Mouse (Mus musculus) cerebellum, adult (tissue): ENCODE data around the gene Leap2.
A peak's percentile ranks its signal among the peaks of the same experiment; 100 is the strongest.

Source experiments
- ATAC-seq: cut with Nextera tagmentation; 2 replicates; pipeline ENCODE4 v1.9.2; 2017; ENCODE audit warnings: mild to moderate bottlenecking, moderate library complexity, mixed read lengths; ENCODE audit not compliant: insufficient number of reproducible peaks, low FRiP score, low TSS enrichment

The Leap2 gene

GRCm38 (mm10) chr11:53423036-53423435 is at the start of gene Leap2:
Gene Leap2, minus strand, starts transcription at chr11:53423170.
- no peak for ATAC-seq

- ATAC-seq = no peak
These were observed 49.7 kb upstream of the Leap2 start for GRCm38 (mm10) chr11:53472709-53473108.

- ATAC-seq = peak; percentile 82
These were observed 47.2 kb upstream of the Leap2 start, which contains the start of gene Gm9837 for GRCm38 (mm10) chr11:53469968-53470695. Gene Gm9837, minus strand, starts transcription at chr11:53470479.

GRCm38 (mm10) chr11:53469294-53469967 is 46.5 kb upstream of the Leap2 start:
- no peak for ATAC-seq

GRCm38 (mm10) chr11:53466231-53466971 is 43.4 kb upstream of the Leap2 start:
- peak; percentile 61 for ATAC-seq

GRCm38 (mm10) chr11:53463551-53464424 is 40.8 kb upstream of the Leap2 start:
- no peak for ATAC-seq

GRCm38 (mm10) chr11:53461727-53462126 is 38.8 kb upstream of the Leap2 start:
- no peak for ATAC-seq

GRCm38 (mm10) chr11:53460192-53460591 is 37.2 kb upstream of the Leap2 start:
- no peak for ATAC-seq

GRCm38 (mm10) chr11:53458996-53459395 is 36.0 kb upstream of the Leap2 start:
- no peak for ATAC-seq

GRCm38 (mm10) chr11:53457372-53457954 is 34.5 kb upstream of the Leap2 start:
- ATAC-seq = no peak

- ATAC-seq = no peak
These were observed 33.8 kb upstream of the Leap2 start, which contains the start of the genes Gm10447 and Shroom1 for GRCm38 (mm10) chr11:53456474-53457371. Gene Gm10447, minus strand, starts transcription at chr11:53457110. Gene Shroom1, plus strand, starts transcription at chr11:53457205.

- ATAC-seq = no peak
These were observed 30.1 kb upstream of the Leap2 start for GRCm38 (mm10) chr11:53453031-53453430.

GRCm38 (mm10) chr11:53452396-53452795 is 29.4 kb upstream of the Leap2 start:
- no peak for ATAC-seq

GRCm38 (mm10) chr11:53451361-53451760 is 28.4 kb upstream of the Leap2 start:
- ATAC-seq = no peak

- no peak for ATAC-seq
These were observed 27.2 kb upstream of the Leap2 start for GRCm38 (mm10) chr11:53450070-53450705.

- ATAC-seq = no peak
These were observed 25.6 kb upstream of the Leap2 start for GRCm38 (mm10) chr11:53448529-53448928.

- ATAC-seq = no peak
These were observed 25.0 kb upstream of the Leap2 start for GRCm38 (mm10) chr11:53447996-53448395.

- ATAC-seq = no peak
These were observed 23.2 kb upstream of the Leap2 start for GRCm38 (mm10) chr11:53446183-53446582.
